Mouse (Mus musculus) ES-E14 (cell line): Measurements from ENCODE around the gene Pofut1. TPM values are rescaled to one million over a fixed set of nuclear protein-coding genes. Genes with fewer than 3 reads are reported as not detected.

Source experiments
- DNase-seq: peaks from one replicate; pipeline ENCODE4 v3.0.0-alpha.2; 2013; ENCODE audit warnings: low read depth, low spot score
- H3K27ac ChIP-seq: 2 replicates; pipeline ENCODE4 v1.5.1; 2012; ENCODE audit warnings: low read depth, mild to moderate bottlenecking, low read length, moderate library complexity, mixed read lengths; ENCODE audit not compliant: poor library complexity, insufficient read depth, severe bottlenecking
- H3K36me3 ChIP-seq: 2 replicates; pipeline ENCODE4 v1.6.1; 2012; ENCODE audit warnings: mild to moderate bottlenecking, low read length, moderate library complexity, mixed read lengths; ENCODE audit not compliant: control insufficient read depth, poor library complexity, insufficient read depth, severe bottlenecking
- H3K4me1 ChIP-seq, 2 experiments: fragments of 150-350 bp in 1 of 2; sonication (generic) in 1 of 2; 2 replicates each; pipeline ENCODE4 v1.6.1; 2012; ENCODE audit warnings: low read length in 2 of 2, mild to moderate bottlenecking in 1 of 2, mixed read lengths in 1 of 2; ENCODE audit not compliant: control insufficient read depth in 2 of 2, insufficient read depth in 2 of 2, poor library complexity in 1 of 2
- H3K4me3 ChIP-seq, 2 experiments: fragments of 150-350 bp in 1 of 2; sonication (generic) in 1 of 2; 2 replicates each; pipeline ENCODE4 v1.5.1; 2012; ENCODE audit warnings: low read length in 2 of 2, low read depth in 1 of 2, mild to moderate bottlenecking in 1 of 2, mixed read lengths in 1 of 2; ENCODE audit not compliant: insufficient read depth in 1 of 2, poor library complexity in 1 of 2, severe bottlenecking in 1 of 2
- H3K9ac ChIP-seq: 2 replicates; pipeline ENCODE4 v1.6.1; 2012; ENCODE audit warnings: low read depth, mild to moderate bottlenecking, low read length, mixed read lengths; ENCODE audit not compliant: poor library complexity, insufficient read depth, severe bottlenecking
- H3K9me3 ChIP-seq: fragments of 150-350 bp; sonication (generic); 2 replicates; pipeline ENCODE4 v1.6.1; 2012; ENCODE audit warnings: low read depth, mild to moderate bottlenecking, low read length; ENCODE audit not compliant: control insufficient read depth, insufficient read depth
- CHD2 ChIP-seq: IDR thresholded peaks from 2 replicates; pipeline ENCODE4 v1.6.1; 2014; ENCODE audit warnings: mild to moderate bottlenecking, low read depth, low read length, inconsistent platforms
- HCFC1 ChIP-seq: IDR thresholded peaks from 2 replicates; pipeline ENCODE4 v1.6.1; 2012; ENCODE audit warnings: low read length, inconsistent platforms, borderline replicate concordance; ENCODE audit not compliant: insufficient read depth
- MAFK ChIP-seq: IDR thresholded peaks from 2 replicates; pipeline ENCODE4 v1.6.1; 2014; ENCODE audit warnings: mild to moderate bottlenecking, low read depth, low read length, inconsistent platforms; ENCODE audit not compliant: insufficient read depth
- ZC3H11A ChIP-seq: IDR thresholded peaks from 2 replicates; pipeline ENCODE4 v1.6.1; 2012; ENCODE audit warnings: low read depth, mild to moderate bottlenecking, inconsistent platforms, low read length, borderline replicate concordance
- ZNF384 ChIP-seq: IDR thresholded peaks from 2 replicates; pipeline ENCODE4 v1.6.1; 2012; ENCODE audit warnings: low read depth, low read length, inconsistent platforms
- in situ Hi-C, 2 experiments: fragments of 600-800 bp; cut with MboI; formaldehyde crosslinking; loops; one replicate each; pipeline ENCODE4 v1.15.1; 2025; ENCODE audit warnings: low sequenced_read_pairs in 2 of 2, inconsistent platforms in 1 of 2; ENCODE audit not compliant: unreplicated experiment in 2 of 2
- total RNA-seq: library from RNA; depleted of rRNA; stranded (reverse); fragments of 300-350 nt; gene quantifications from 2 replicates; pipeline ENCODE4 v1.2.3, GENCODE M21; 2012; rRNA removed

The Pofut1 gene
- total RNA-seq, 1 experiment: 29.2 TPM

- DNase-seq: no peak
- in situ Hi-C loops: no loop called here
- Histone ChIP-seq H3K27ac (no peak overlapping the region), H3K4me3 (no peak overlapping the region), H3K36me3 (peaks cover 13% of the 10 kb centered on the region), H3K9me3 (no peaks in the 10 kb centered on the region), H3K9ac (no peak overlapping the region), H3K4me1 (no peaks in the 10 kb centered on the region)
- TF ChIP-seq ZNF384 (no peak), MAFK (no peak), CHD2 (no peak), HCFC1 (no peak), ZC3H11A (no peak)
Measured at GRCm38 (mm10) chr2:153318408-153318807, 77.1 kb downstream of the Pofut1 start.

GRCm38 (mm10) chr2:153319036-153319643 is 77.8 kb downstream of the Pofut1 start:
- DNase-seq: no peak
- H3K36me3 ChIP-seq: peaks cover 13% of the 10 kb centered on the region
- no peak for TF ChIP-seq HCFC1
- TF ChIP-seq ZC3H11A: no peak
- TF ChIP-seq CHD2: no peak
- TF ChIP-seq ZNF384: no peak

More at GRCm38 (mm10) chr2:153319036-153319643, 77.8 kb downstream of the Pofut1 start:
- in situ Hi-C loops: no loop called here
- Histone ChIP-seq H3K4me1 (no peaks in the 10 kb centered on the region), H3K4me3 (no peak overlapping the region), H3K9me3 (no peaks in the 10 kb centered on the region), H3K27ac (no peak overlapping the region), H3K9ac (no peak overlapping the region)

Other genes with a start within 250 kb of the Pofut1 start
- 52.2 and 53.3 TPM in 2 replicates for gene Pdrg1, start 226.1 kb upstream of the Pofut1 start, total RNA-seq
- gene Xkr7, start 209.7 kb upstream of the Pofut1 start, total RNA-seq: 0.36 and 1.9 TPM in 2 replicates
- 1.9 and 2.2 TPM in 2 replicates for gene Ccm2l, start 175.6 kb upstream of the Pofut1 start, total RNA-seq
- gene Hck, start 133.1 kb upstream of the Pofut1 start, total RNA-seq: 29.3 and 60.8 TPM in 2 replicates
- 62.8 and 108 TPM in 2 replicates for gene Tm9sf4, start 80.2 kb upstream of the Pofut1 start, total RNA-seq
- gene Tspyl3, start 16.1 kb upstream of the Pofut1 start, total RNA-seq: 1.7 and 2.1 TPM in 2 replicates
- gene Plagl2, start 107 bp upstream of the Pofut1 start, total RNA-seq: 3.5 and 3.9 TPM in 2 replicates
- 7.6 and 8.6 TPM in 2 replicates for gene Kif3b, start 49.9 kb downstream of the Pofut1 start, total RNA-seq
- 44.8 and 46.2 TPM in 2 replicates for gene Asxl1, start 104.3 kb downstream of the Pofut1 start, total RNA-seq